Mouse (Mus musculus) ES-Bruce4 (cell line): Measurements from ENCODE around the gene Palmd. TPM values are rescaled to one million over a fixed set of nuclear protein-coding genes. Genes with fewer than 3 reads are reported as not detected.

ENCODE experiments used
- H3K27ac ChIP-seq: 2 replicates; pipeline ENCODE4 v1.5.1; 2012; ENCODE audit warnings: low read length, inconsistent platforms; ENCODE audit not compliant: insufficient read depth
- H3K27me3 ChIP-seq: 2 replicates; pipeline ENCODE4 v1.6.1; 2012; ENCODE audit warnings: mild to moderate bottlenecking, low read length, inconsistent platforms; ENCODE audit not compliant: control insufficient read depth, poor library complexity, insufficient read depth, severe bottlenecking
- H3K36me3 ChIP-seq: 2 replicates; pipeline ENCODE4 v1.6.1; 2012; ENCODE audit warnings: inconsistent platforms, mild to moderate bottlenecking, low read length, moderate library complexity; ENCODE audit not compliant: control insufficient read depth, poor library complexity, insufficient read depth, severe bottlenecking
- H3K4me1 ChIP-seq: one replicate; pipeline ENCODE4 v1.8.1; 2011; ENCODE audit warnings: low read length; ENCODE audit not compliant: control insufficient read depth, insufficient read depth
- H3K4me3 ChIP-seq: 2 replicates; pipeline ENCODE4 v1.5.1; 2011; ENCODE audit warnings: low read depth, mild to moderate bottlenecking, low read length
- H3K9ac ChIP-seq: 2 replicates; pipeline ENCODE4 v1.6.1; 2012; ENCODE audit warnings: low read depth, mild to moderate bottlenecking, inconsistent platforms; ENCODE audit not compliant: poor library complexity, severe bottlenecking
- H3K9me3 ChIP-seq: replicated peaks from 2 replicates; pipeline ENCODE4 v1.6.1; 2012; ENCODE audit warnings: mild to moderate bottlenecking, low read length, inconsistent platforms; ENCODE audit not compliant: control insufficient read depth, poor library complexity, insufficient read depth, severe bottlenecking
- CTCF ChIP-seq: IDR thresholded peaks from one replicate; pipeline ENCODE4 v1.8.1; 2011; ENCODE audit warnings: low read depth, low read length
- EP300 ChIP-seq: IDR thresholded peaks from 2 replicates; pipeline ENCODE4 v1.6.1; 2011; ENCODE audit warnings: low read depth, low read length; ENCODE audit not compliant: insufficient read depth
- POLR2A ChIP-seq: IDR thresholded peaks from one replicate; pipeline ENCODE4 v1.8.1; 2011; ENCODE audit warnings: low read length; ENCODE audit not compliant: insufficient read depth
- polyA plus RNA-seq: library from polyadenylated mRNA; stranded (reverse); fragments of >200 nt; gene quantifications from 2 replicates; pipeline ENCODE4 v1.2.4, GENCODE M21; 2011; ENCODE audit warnings: low read depth; ENCODE audit not compliant: missing spikeins, insufficient read depth, insufficient read length

The Palmd gene
- polyA plus RNA-seq, 1 experiment = not detected

DNA sequence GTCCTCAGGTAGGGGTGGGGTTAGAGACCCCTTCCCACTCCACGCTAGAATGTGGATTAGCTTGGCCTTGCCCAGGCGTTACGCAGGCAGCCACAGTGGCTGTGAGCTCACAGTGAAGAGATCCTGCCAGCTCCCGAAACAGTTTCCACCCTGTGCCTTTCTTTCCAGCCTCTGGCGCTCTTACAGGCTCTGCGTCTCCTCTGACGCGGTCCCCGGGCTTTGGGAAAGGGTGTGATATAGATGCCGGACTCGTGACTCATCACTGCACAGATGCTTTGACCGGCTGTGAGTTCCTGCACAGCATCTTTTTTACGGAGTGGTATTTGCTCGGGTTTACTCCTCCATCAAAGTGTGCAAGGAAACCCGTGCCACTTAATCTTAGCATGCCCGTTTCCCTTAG, 62.9 kb downstream of the Palmd start:
- Histone ChIP-seq H3K4me1 (peaks cover 2% of the 10 kb centered on the region), H3K9ac (no peak overlapping the region), H3K27ac (no peak overlapping the region), H3K27me3 (no peaks in the 10 kb centered on the region), H3K4me3 (no peak overlapping the region), H3K9me3 (no peaks in the 10 kb centered on the region), H3K36me3 (peaks cover 26% of the 10 kb centered on the region)
- TF ChIP-seq POLR2A (no peak), CTCF (no peak), EP300 (no peak)

DNA sequence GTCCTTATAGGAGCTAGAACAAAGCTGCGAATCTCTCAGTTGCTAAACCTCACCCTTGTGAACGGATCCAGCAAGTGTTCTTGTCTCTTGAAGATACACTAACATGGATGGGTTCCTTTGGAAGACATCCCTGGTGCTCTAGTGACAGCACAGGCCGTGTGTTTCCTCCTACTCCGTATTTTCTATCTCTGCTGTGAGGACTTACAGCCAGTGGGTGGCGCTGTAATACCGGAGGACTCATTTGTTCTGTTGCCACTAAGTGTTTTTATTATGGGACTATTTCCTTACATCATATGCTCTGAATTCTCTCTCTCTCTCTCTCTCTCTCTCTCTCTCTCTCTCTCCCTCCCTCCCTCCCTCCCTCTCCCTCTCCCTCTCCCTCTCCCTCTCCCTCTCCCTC, 64.6 kb downstream of the Palmd start:
- Histone ChIP-seq H3K4me3 (no peak overlapping the region), H3K27me3 (no peaks in the 10 kb centered on the region), H3K36me3 (peaks cover 32% of the 10 kb centered on the region), H3K9ac (no peak overlapping the region), H3K9me3 (no peaks in the 10 kb centered on the region), H3K4me1 (peaks cover 2% of the 10 kb centered on the region), H3K27ac (no peak overlapping the region)
- TF ChIP-seq CTCF = peak; percentile 49
- no peak for TF ChIP-seq EP300

GRCm38 (mm10) chr3:116892872-116893271, 75.9 kb downstream of the Palmd start:
- Histone ChIP-seq H3K27ac (no peak overlapping the region), H3K4me3 (no peak overlapping the region), H3K4me1 (no peaks in the 10 kb centered on the region), H3K9ac (no peak overlapping the region), H3K9me3 (no peaks in the 10 kb centered on the region), H3K27me3 (no peaks in the 10 kb centered on the region), H3K36me3 (peaks cover 46% of the 10 kb centered on the region)
- TF ChIP-seq POLR2A (no peak), CTCF (no peak), EP300 (no peak)

DNA sequence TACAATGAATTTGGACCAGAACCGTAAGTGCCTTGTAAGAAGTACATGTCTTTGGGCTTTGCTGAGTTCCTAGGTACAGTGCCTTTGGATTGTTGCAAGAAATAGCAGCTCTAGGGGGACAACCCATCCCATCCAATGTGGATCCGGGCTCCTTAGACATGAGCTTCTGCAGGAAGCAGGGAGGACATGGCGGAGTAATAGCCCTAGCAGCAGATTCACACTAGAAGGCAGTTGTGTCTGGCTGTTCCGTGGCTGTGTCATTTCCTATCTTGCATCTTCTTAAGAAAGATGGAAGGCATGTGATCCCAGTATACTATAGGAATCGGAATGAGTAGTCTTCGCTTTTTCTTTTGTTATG, 76.6 kb downstream of the Palmd start:
- no peaks in the 10 kb centered on the region for H3K27me3 ChIP-seq

DNA sequence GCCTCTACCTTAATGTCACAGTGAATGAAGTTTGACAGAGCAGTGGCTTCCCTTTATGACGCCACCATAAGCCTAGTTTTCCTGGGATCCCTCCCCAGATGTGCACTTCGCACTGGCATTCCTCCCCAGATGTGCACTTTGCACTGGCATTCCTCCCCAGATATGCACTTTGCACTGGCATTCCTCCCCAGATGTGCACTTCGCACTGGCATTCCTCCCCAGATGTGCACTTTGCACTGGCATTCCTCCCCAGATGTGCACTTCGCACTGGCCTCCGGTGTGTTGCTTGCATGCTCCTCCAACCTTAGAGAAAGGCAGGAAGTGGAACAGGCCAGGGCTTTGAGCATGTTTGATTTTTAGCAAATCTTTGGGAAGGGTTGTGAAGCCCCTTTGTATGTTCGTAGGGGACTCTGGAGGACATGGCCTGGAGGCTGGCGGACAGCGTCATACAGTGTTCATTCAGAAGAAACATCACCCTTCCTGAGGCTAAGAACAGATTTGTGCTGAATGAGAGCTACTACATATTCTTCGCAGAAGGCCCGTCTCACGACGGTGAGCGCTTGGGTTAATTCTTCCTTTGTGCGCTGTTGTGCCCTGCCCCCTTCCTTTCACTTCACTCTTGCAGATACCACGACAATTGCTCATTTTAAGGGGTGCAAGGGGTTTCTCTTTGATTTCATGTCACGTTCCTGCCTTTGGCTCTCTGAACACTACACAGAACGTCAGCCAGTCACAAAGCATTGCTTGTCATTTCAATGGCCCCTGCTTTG, 77.2 kb downstream of the Palmd start:
- H3K9ac ChIP-seq = no peak overlapping the region
- H3K4me1 ChIP-seq = no peaks in the 10 kb centered on the region
- H3K27me3 ChIP-seq = no peaks in the 10 kb centered on the region
- no peaks in the 10 kb centered on the region for H3K9me3 ChIP-seq
- H3K27ac ChIP-seq = no peak overlapping the region
- TF ChIP-seq POLR2A (no peak), EP300 (no peak), CTCF (no peak)
- peaks cover 46% of the 10 kb centered on the region for H3K36me3 ChIP-seq
- no peak overlapping the region for H3K4me3 ChIP-seq

More for the DNA sequence above, 76.6 kb downstream of the Palmd start:
- Histone ChIP-seq H3K9ac (no peak overlapping the region), H3K4me1 (no peaks in the 10 kb centered on the region), H3K4me3 (no peak overlapping the region), H3K27ac (no peak overlapping the region), H3K36me3 (peaks cover 46% of the 10 kb centered on the region), H3K9me3 (no peaks in the 10 kb centered on the region)
- TF ChIP-seq EP300 (no peak), CTCF (no peak), POLR2A (no peak)

DNA sequence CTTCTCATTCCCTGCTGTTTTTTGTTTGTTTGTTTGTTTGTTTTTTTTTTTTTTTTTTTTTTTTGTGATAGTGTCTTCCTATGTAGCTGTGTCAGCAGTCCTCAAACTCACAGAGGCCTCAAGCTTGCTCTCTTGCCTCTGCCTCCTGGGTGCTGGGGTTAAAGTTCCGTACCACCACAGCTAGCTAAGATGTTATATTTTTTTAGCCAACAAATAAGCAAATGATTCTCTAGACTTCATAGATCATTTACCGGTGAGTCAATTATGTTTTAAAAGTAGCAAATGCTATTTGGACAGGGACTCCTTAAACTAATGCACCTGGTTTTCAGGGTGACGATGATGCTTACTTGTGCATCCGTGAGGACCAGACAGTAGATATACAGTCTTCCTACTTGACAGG, 78.2 kb downstream of the Palmd start:
- no peaks in the 10 kb centered on the region for H3K9me3 ChIP-seq
- no peak overlapping the region for H3K9ac ChIP-seq
- H3K36me3 ChIP-seq = peaks cover 45% of the 10 kb centered on the region
- no peaks in the 10 kb centered on the region for H3K27me3 ChIP-seq
- no peak overlapping the region for H3K27ac ChIP-seq
- H3K4me1 ChIP-seq = no peaks in the 10 kb centered on the region
- H3K4me3 ChIP-seq = no peak overlapping the region
- no peak for TF ChIP-seq CTCF
